Comparison of ENCODE assay signal across 9 mouse cellular contexts in genomic region chr4:32862751-32863446, GRCm38 (mm10).
DNase-seq lines count a peak whose midpoint lies in the region; ATAC-seq lines count a peak whose summit lies in the region.
"Had no signal": no experiment of that assay in that cellular context is flagged by ENCODE, and none has a peak within 500 bp of the region (broad histone marks: within the 10 kb centered on the region; RNA-seq: fewer than 3 reads in every experiment).

No protein-coding gene starts in this region.

- no peaks in the 10 kb centered on the region for H3K9me3 ChIP-seq in kidney, embryonic 15.5 days (replicated peaks)
- H3K9me3 ChIP-seq in embryonic facial prominence, embryonic 10.5 days = no peaks in the 10 kb centered on the region
- H3K9me3 ChIP-seq in hindbrain, embryonic 16.5 days (ENCODE audit: control insufficient read depth, low read length) = no peaks in the 10 kb centered on the region
- H3K9me3 ChIP-seq in midbrain, embryonic 16.5 days (replicated peaks; ENCODE audit: control insufficient read depth, low read length, poor library complexity, severe bottlenecking) = no peaks in the 10 kb centered on the region

- H3K36me3 ChIP-seq in kidney, embryonic 15.5 days = no peaks in the 10 kb centered on the region
- no peaks in the 10 kb centered on the region; the same call in 1 of the 2 replicates for H3K36me3 ChIP-seq in embryonic facial prominence, embryonic 10.5 days (replicated peaks)
- H3K36me3 ChIP-seq in hindbrain, embryonic 16.5 days (ENCODE audit: control insufficient read depth, insufficient read depth, low read length) = no peaks in the 10 kb centered on the region
- no peaks in the 10 kb centered on the region for H3K36me3 ChIP-seq in midbrain, embryonic 16.5 days (ENCODE audit: control insufficient read depth, insufficient read depth, low read length)

- 28% methylated on average over 15 of the region's 15 CpGs for WGBS in kidney, embryonic 15.5 days
- WGBS in embryonic facial prominence, embryonic 10.5 days = 43% methylated on average over 15 of the region's 15 CpGs
- 29% methylated on average over 15 of the region's 15 CpGs for WGBS in hindbrain, embryonic 16.5 days
- WGBS in midbrain, embryonic 16.5 days = 35% methylated on average over 15 of the region's 15 CpGs

- peaks cover 7% of the 10 kb centered on the region for H3K27me3 ChIP-seq in kidney, embryonic 15.5 days
- no peaks in the 10 kb centered on the region for H3K27me3 ChIP-seq in embryonic facial prominence, embryonic 10.5 days (replicated peaks; ENCODE audit: low read depth, poor library complexity, severe bottlenecking)
- no peaks in the 10 kb centered on the region for H3K27me3 ChIP-seq in hindbrain, embryonic 16.5 days (replicated peaks; ENCODE audit: control insufficient read depth, insufficient read depth, low read length)
- H3K27me3 ChIP-seq in midbrain, embryonic 16.5 days (ENCODE audit: control insufficient read depth, insufficient read depth, low read depth, low read length) = no peaks in the 10 kb centered on the region

- H3K27ac ChIP-seq in kidney, embryonic 15.5 days = 0 out of 2 replicates have a peak overlapping the region, but pooled peaks have one; percentile 9
- peak overlapping the region; percentile 64 for H3K27ac ChIP-seq in embryonic facial prominence, embryonic 10.5 days (replicated peaks)
- no peak overlapping the region for H3K27ac ChIP-seq in hindbrain, embryonic 16.5 days (ENCODE audit: low read depth, low read length)
- peak overlapping the region; percentile 78 for H3K27ac ChIP-seq in midbrain, embryonic 16.5 days (ENCODE audit: low read length)

- no peak overlapping the region for H3K4me3 ChIP-seq in kidney, embryonic 15.5 days (replicated peaks)
- peak overlapping the region; percentile 41; the same call in 1 of the 2 replicates for H3K4me3 ChIP-seq in embryonic facial prominence, embryonic 10.5 days
- peak overlapping the region; percentile 48 for H3K4me3 ChIP-seq in hindbrain, embryonic 16.5 days (ENCODE audit: low read length)
- H3K4me3 ChIP-seq in midbrain, embryonic 16.5 days (ENCODE audit: low read depth, low read length) = peak overlapping the region; percentile 35

- peaks cover 27% of the 10 kb centered on the region for H3K4me1 ChIP-seq in kidney, embryonic 15.5 days
- H3K4me1 ChIP-seq in embryonic facial prominence, embryonic 10.5 days = peaks cover 49% of the 10 kb centered on the region
- peaks cover 47% of the 10 kb centered on the region for H3K4me1 ChIP-seq in hindbrain, embryonic 16.5 days (ENCODE audit: control insufficient read depth, insufficient read depth, low read depth, low read length)
- peaks cover 47% of the 10 kb centered on the region for H3K4me1 ChIP-seq in midbrain, embryonic 16.5 days (ENCODE audit: control insufficient read depth, insufficient read depth, low read length)

- no peak for DNase-seq in kidney, adult 9 months
- DNase-seq in embryonic facial prominence, embryonic 10.5 days (ENCODE audit: low spot score) = peak; percentile 39
- DNase-seq in left cerebral cortex, postnatal 14 days (ENCODE audit: low spot score in 2 of 2) = no peak
- no peak for DNase-seq in kidney, postnatal 10 days
- DNase-seq in gastrocnemius, adult 18-20 months (ENCODE audit: low spot score) = no peak
- DNase-seq: spleen, adult 18-20 months had no signal

- intact Hi-C loops in left cerebral cortex, postnatal 14 days (cut with DNase I) = loop anchor here (5.0 kb wide), 2 partner anchors 61 to 84 kb away; partner anchors contain the start of gene Lyrm2

- no peak overlapping the region for H3K9ac ChIP-seq in kidney, embryonic 15.5 days
- H3K9ac ChIP-seq in hindbrain, embryonic 16.5 days (ENCODE audit: low read depth, low read length) = peak overlapping the region; percentile 35; the same call in 1 of the 2 replicates
- H3K9ac ChIP-seq in midbrain, embryonic 16.5 days (ENCODE audit: low read depth, low read length) = peak overlapping the region; percentile 73

- ATAC-seq in kidney, embryonic 15.5 days (replicated peaks; ENCODE audit: low FRiP score) = no peak
- peak; percentile 1; the same call in 1 of the 2 replicates for ATAC-seq in hindbrain, embryonic 16.5 days
- peak; percentile 2; the same call in 1 of the 2 replicates for ATAC-seq in midbrain, embryonic 16.5 days

- peak overlapping the region; percentile 46; the same call in 1 of the 2 replicates for H3K4me2 ChIP-seq in kidney, embryonic 15.5 days
- peak overlapping the region; percentile 70 for H3K4me2 ChIP-seq in hindbrain, embryonic 16.5 days (ENCODE audit: low read length)
- peak overlapping the region; percentile 73 for H3K4me2 ChIP-seq in midbrain, embryonic 16.5 days (ENCODE audit: low read length)
